Mouse (Mus musculus): ENCODE data around the gene Cldn11.

Gene Cldn11

DNA sequence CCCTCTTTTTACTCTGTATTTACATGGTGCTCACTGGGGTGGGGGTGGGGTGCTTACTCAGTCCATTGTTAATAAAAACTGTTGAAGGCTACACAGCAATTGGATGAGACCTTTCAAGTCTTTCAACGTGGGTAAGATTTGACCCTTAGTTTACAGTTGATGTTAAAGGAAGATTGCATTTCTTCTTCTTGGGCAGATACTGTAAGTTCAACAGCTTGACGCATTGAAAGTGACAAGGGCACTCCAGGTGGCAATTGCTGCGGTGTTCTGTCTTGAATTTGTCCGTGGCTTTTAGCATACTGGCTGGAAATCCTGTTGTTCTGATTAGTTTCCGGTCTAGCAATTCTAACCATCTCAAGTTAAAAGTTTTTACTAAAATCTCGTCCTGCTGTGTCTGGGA is 11.6 kb downstream of the Cldn11 start:
- DNase-seq, result no peak

DNA sequence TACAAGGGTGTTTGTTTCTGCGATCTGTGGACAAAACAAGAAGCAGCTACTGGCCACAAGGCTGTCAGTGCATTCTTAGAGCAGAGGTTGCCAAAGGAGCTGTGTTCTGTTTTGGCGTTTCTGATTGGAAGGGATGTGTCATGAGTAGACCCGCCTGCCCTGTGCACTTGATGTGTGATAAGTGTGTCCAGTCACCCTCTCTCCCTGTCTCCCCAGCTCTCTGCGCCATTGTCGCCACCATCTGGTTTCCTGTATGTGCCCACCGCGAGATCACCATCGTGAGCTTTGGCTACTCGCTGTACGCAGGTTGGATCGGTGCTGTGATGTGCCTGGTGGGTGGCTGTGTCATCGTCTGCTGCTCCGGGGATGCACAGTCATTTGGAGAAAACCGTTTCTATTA is 13.1 kb downstream of the Cldn11 start:
- DNase-seq, result no peak

DNA sequence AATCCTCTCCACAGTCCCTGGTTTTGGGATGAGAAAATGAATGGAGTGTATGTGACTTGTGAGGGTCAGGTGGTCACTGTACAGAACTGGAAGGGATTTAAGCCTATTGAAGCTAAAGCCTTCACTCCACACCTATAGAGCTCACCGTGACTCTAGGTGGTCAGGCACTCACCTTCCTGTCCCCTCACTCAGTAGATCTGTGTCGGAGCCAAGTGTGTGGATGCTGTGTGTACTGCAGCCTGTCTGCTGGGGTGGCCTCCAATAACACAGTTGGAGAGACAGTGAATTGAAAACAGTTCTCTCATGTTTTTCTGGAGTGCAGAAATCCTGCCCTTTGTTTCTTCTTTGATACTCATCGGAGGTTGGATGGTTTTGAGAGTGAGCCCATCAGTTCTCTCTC is 16.1 kb downstream of the Cldn11 start:
- DNase-seq, result no peak

GRCm38 (mm10) chr3:31166365-31166871 is 16.7 kb downstream of the Cldn11 start:
- no peak for DNase-seq

DNA sequence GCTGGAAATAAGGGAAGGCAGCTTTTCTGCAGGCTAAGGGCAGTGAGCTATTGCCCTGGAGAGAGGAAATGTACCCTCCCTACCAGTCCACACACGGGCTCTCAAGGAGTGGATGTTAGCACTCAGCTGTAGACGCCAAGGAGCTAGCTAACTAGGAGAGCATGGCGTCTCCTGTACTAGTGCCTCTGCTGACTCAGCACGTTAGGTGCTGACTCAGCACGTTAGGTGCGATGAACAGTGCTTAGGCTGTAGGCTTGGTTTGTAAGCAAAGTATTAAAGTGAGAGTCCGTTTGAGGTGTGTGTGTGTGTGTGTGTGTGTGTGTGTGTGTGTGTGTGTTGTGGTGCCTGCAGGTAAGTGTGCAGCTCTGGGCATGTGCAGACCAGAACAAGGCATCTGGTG is 40.6 kb downstream of the Cldn11 start:
- DNase-seq, result no peak

DNA sequence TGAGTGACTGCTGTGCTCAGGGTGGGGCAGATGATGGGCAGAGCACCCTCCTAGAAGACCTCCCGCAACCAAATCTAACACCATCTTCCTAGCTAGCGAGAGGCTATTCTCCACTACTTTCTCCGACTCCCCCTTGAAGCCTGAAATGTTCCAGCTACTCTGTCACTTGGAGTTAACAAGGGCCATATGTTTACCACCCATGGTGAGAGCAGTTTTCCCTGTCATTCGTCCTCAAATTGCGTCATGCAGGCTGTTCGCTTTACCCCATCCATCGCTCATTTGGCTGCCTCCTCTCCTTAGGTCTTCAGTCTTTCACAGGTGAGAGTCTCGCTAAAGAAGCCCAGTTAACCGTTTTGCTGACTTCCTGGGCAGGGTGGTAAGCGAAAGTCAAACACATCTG is 41.7 kb downstream of the Cldn11 start:
- DNase-seq, result no peak

DNA sequence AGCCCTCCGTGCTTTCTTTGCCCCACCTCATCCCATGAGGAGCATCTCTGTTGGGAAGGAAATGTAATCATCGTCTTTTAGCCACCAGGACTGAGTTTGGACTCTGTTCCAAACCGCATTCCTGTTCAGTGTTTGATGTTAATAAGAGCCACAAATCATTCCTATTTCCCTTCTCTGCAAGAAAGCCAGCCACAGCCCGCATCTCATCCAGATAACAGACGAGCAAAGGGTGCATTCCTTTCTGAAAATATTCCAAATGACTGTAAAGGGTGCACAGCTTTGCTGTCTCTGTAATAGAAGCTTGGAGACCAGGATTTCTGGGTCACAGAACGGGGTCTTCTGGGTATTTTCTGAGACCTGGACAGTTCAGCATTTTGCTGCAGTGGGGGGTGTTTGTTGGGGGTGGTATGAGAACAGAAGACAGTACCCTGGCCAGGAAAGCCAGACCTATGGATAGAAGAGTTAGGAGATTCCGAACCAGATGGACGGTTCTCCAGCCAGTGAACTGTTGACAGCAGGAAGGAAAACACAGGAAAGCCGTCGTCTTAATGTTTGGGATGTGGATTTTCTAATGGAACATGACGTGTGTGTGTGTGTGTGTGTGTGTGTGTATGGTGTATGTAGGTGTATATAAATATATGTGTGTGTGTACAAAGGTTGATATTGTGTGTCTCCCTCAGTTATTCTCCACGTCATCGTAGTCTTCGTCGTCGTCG is 49.6 kb downstream of the Cldn11 start:
- DNase-seq, result no peak

DNA sequence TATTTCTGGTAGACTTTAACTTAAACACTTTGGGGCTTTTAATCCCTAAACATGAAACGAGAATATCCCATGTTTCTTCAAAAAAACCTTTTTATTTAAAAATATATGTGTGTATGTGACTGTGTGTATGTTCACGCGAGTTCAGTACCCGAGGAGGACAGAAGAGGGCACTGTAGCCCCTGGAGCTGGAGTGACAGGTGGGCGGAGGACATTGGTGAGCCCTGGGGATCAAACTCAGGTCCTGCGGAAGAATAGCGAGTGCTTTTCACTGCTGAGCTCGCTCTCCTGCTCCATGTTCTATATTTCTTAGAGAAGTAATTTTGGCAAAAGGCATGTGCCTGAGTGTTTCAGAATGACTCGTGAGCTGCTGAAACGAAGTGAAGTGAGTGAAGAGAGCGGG is 54.2 kb downstream of the Cldn11 start:
- no peak for DNase-seq

DNA sequence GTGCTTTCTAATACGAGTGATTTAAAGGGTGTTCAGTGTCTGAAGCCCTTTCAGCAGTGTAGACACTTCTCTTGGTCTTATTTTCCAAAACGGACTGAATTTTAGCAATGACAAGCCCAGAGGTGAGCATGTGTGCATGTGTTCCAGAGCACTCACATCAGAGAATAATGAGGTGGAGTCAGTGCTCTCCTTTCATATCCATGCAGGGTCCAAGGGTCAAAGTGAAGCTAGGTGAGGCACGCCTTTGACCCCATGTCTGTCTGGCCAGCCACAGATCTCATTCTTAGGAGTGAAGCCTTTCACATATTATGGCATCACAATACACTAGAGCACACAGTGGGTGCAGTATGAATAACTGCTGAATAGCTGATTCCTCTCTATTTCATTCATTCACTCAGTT is 55.4 kb downstream of the Cldn11 start:
- no peak for DNase-seq

GRCm38 (mm10) chr3:31208046-31208445 is 58.3 kb downstream of the Cldn11 start:
- DNase-seq, result no peak

- no peak for DNase-seq
Measured at GRCm38 (mm10) chr3:31208458-31208994, 58.8 kb downstream of the Cldn11 start.

DNA sequence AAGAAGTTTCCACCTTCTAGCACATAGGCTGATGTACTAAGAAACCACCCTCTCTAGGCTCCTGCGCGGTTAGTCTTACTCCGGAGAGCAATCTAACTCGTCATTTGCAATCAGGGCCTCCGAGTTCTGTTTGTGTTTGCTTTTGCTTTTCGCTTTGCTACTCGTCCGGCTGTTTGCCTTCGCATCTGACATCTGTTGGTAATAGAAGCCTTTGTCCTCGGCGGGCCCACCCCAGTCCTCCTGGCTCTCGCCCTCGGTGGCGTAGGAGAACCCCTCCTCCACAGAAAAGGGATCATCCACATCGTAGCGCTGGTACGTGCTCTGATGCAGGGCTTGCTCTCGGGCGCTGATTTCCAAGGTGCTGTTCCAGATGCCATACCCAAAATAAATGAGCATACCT is 59.3 kb downstream of the Cldn11 start:
- no peak for DNase-seq

GRCm38 (mm10) chr3:31212205-31213038 is 62.7 kb downstream of the Cldn11 start:
- no peak for DNase-seq

- DNase-seq, result no peak
Measured at GRCm38 (mm10) chr3:31213802-31214201, 64.1 kb downstream of the Cldn11 start.
